Mouse (Mus musculus): ENCODE measurements around the gene Calml4. TPM values are rescaled to one million over a fixed set of nuclear protein-coding genes. Genes with fewer than 3 reads are reported as not detected.
A peak's percentile ranks its signal among the peaks of the same experiment; 100 is the strongest.
"Not testable (repeated sequence)": the region's sequence is repeated elsewhere in the genome, so short reads cannot be mapped to it uniquely, and the experiment has no call there.

The Calml4 gene
- 3.8 TPM in 1 of 2 replicates, not detected in the other for polyA plus RNA-seq (2012; ENCODE audit: insufficient read depth, insufficient read length, missing spikeins)

DNA sequence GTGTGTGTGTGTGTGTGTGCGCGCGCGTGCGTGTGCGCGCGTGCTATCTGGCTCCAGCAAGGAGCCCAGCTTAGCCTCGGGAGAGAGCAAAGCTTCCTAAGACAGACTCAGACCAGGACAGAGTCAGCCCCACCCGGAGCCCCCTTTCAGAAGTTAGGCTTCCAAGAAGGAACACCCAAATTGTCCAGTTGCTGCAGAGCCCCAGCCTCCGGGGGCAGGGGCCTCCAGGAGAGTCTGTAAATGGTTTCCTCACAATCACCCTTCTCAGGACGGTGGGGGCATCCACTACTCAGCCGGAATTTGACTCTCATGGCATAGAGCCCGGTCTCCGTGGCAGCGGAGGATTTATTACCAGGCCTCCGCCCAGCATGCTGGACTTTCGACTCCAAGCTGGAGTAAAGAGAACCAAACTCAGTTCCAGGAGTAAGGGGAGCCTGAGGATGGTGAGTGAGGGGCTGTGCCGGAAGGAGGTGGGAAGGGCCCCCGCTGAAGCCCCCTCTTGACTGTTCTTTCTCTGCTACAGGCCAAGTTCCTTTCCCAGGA lies at the start of gene Calml4:
Gene Calml4, plus strand, starts transcription at position 362 of the 543 bp plus-strand sequence.
- Histone ChIP-seq H3K4me1 (ENCODE audit: control insufficient read depth, insufficient read depth, insufficient read length, low read length) (0 out of 2 replicates have a peak, but pooled peaks cover 3% of the 10 kb centered on the region), H3K27ac (replicated peaks; ENCODE audit: low read depth, low read length) (no peak within 1 kb of the TSS), H3K4me3 (ENCODE audit: insufficient read depth, low read depth, low read length) (peak within 1 kb of the TSS; percentile 41)

DNA sequence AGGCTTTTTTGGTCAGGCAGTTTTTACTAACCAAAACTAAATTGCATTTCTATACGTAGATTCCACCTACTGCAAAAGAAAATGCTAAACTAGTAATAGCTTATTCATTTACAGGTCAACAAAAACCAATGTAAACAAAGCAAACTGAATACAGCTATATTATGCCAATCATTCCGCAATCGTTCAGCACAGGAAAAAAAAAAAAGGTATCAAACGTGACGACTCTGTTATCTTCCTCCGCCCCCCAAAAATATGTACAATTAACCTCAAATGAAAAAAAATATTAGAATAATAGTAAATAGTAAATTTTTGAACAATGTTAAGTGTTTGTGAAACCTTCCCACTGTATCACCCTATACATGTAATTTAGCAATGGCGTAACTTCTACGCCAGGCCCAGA lies 47.8 kb upstream of the Calml4 start:
- H3K4me3 ChIP-seq (ENCODE audit: insufficient read depth, low read depth, low read length) = peak overlapping the region; percentile 97
- H3K4me1 ChIP-seq (ENCODE audit: control insufficient read depth, insufficient read depth, insufficient read length, low read length) = peaks cover 9% of the 10 kb centered on the region
- no peak overlapping the region for H3K27ac ChIP-seq (replicated peaks; ENCODE audit: low read depth, low read length)

DNA sequence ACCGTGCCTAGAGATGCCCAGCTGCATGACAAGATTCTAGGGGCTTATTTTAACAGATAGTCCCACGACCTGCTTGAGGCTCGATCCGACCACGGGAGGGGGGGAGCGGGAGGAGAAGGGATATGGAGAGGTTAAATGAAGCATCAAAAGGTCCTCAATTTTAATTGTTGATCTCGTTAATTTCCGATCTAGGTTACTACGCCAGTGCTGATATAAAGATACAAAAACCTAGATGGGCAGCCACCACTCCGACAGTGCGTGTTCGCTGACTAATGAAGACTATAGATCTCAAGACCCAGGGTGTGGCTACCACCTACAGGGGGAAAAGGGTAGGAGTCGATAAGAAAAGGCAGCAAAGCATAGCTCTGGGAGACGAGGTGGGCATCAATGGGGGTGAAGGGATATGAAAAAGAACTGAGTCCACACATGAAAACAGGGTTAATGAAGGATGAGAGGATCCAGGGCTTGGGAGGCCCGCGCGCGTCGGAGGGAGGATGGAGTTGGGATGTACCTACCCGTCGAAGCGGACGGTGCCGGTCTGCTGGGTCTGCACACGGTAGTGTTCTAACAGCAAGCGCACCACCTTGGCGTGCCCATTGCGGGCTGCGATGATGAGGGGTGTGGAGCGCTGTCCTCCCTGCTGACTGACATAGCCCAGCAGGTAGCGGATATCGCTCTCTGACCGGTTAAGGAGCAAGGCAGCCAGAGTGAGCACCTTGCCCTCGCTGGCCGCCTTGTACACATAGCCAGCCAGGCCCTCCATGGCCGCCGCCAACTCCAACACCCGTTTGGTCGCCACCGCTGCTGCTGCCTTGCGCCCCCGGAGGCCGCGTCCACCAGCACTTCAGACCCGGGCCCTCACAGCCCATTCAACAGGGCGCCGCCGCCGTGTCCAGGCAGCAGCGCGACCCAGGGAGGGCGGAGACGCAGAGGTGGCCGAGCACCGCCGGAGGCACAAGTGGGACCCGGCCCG lies 47.1 kb upstream of the Calml4 start:
- peak overlapping the region; percentile 60 for H3K27ac ChIP-seq (replicated peaks; ENCODE audit: low read depth, low read length)

DNA sequence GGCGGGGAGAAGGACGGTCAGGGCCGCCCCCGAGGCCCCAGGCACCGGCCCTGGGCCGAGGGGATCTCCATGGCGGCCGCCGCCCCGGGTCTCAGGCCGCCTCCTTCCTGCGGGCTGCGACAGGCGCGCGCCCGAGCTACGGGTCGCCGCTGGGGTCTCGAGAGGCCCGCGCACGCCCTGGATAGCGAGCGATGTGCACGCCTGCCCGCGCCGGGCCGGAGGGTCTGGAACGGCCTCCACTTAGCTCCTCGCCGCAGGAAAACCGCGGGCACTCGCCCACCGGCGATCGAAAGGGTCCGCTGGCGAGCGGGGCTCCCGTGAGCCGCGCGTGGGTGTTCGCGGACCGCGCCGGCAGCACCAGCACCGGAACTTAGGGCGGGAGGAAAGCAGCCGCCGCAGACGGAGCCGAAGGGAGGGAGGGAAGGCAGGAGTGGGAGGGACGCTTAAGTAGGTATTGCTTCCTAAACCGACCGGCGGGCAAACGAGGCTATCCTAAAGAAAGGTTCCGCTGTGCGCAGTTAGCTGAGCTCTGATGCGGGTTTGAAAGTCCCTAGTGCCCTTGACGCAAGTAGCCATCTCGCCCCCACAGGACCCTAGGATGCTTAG lies 46.3 kb upstream of the Calml4 start, which contains the start of gene Fem1b:
Gene Fem1b, minus strand, starts transcription at position 419 of the 606 bp plus-strand sequence.
- Histone ChIP-seq H3K4me1 (ENCODE audit: control insufficient read depth, insufficient read depth, insufficient read length, low read length) (peaks cover 9% of the 10 kb centered on the region), H3K4me3 (ENCODE audit: insufficient read depth, low read depth, low read length) (peak within 1 kb of the TSS; percentile 97), H3K27ac (replicated peaks; ENCODE audit: low read depth, low read length) (peak within 1 kb of the TSS; percentile 90)

More for the DNA sequence above, 47.1 kb upstream of the Calml4 start:
- Histone ChIP-seq H3K4me3 (ENCODE audit: insufficient read depth, low read depth, low read length) (peak overlapping the region; percentile 97), H3K4me1 (ENCODE audit: control insufficient read depth, insufficient read depth, insufficient read length, low read length) (peaks cover 9% of the 10 kb centered on the region)

DNA sequence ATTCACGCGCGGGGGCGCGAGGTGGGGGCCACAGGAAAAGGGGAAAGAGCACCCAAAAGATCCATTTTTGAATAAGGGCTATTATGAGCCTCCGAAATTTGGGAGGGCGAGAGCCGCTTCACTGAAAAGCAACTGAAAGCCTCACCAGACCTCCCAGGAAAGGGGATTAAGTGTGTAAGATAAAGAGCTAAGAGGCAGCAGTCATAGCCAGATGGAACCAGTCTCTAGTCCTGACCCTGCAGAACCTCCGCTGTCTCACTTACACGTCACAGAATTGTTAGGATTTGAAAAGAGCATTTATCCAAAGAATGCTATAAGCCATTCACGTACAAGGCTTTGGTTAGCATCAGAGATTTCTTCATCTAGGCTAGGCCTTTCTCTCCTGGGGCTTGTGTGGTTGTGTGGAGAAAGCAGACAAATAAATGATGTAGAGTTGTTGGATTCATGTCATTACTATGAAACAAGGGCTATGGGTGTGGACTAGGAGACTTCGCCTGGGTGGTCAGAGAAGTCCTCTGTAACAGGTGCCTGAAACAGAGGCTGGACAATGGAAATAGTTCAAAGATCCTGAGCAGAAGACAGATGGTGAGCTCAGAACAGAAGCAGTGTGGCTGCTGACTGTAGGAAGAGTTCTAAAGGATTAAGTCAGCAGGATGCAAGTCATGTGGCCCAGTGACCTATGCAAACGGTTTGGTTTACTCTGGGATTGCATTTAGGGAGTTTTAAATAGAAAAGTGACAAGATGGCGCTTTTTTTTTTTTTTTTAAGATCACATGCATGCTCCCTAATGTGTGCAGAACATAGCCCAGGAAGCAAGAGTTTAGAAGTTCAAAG lies 45.4 kb upstream of the Calml4 start:
- peak overlapping the region; percentile 50 for H3K27ac ChIP-seq (replicated peaks; ENCODE audit: low read depth, low read length)
- peak overlapping the region; percentile 97 for H3K4me3 ChIP-seq (ENCODE audit: insufficient read depth, low read depth, low read length)
- H3K4me1 ChIP-seq (ENCODE audit: control insufficient read depth, insufficient read depth, insufficient read length, low read length) = peaks cover 9% of the 10 kb centered on the region

DNA sequence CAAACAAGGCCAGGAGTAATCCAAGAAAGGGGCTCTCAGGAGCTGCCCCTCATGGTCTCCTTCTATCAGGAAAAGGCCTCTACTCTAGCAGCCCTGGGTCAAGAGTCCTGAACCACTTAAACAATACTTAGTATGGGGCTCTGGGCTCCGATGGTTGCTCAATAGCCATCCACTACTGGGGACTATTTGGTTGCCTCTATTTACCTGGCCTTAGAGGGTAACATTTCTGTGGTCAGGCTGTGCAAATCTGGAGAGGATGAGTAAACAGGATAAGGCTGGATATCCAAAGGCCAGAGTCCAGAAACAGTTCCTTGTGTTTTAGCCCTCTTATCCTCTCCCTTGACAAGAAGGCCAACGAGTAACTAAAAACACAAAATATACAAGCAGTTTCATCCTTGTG lies 43.1 kb upstream of the Calml4 start:
- Histone ChIP-seq H3K4me3 (ENCODE audit: insufficient read depth, low read depth, low read length) (no peak overlapping the region), H3K4me1 (ENCODE audit: control insufficient read depth, insufficient read depth, insufficient read length, low read length) (peaks cover 7% of the 10 kb centered on the region), H3K27ac (replicated peaks; ENCODE audit: low read depth, low read length) (no peak overlapping the region)

DNA sequence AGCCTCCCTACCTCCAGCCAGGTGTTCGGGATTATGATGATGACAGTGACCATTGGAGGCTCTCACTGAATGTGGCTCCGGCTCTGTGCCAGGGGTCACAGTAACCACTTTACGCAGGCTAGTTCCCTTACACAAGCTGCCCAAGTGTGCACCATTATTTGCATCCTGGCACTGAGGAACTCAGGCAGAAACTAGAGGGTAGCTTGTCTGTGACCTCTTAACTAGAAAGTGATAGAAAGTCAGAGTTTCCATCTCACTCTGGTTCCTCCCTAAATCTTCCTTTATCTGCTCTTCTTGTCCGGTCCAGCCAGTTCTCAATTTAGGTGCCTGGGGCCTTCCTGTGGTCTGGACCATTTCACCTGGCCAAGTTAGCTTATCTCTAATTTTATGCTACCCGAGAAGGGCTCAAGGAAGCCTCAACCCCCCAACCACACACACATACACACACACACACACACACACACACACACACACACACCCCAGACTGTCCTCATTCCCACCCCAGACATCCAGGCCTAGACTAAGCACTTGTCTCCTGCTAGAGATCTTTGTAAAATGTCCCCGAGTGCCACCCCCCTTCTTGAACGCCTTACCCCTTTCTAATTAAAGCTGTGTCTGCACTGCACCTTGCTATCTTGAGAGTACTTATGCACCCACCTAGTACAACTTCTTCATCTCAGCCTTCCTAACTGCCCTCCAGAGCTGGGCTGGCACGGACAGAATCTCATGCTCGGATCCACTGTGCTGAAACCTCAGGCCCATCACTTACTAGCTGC lies 41.4 kb upstream of the Calml4 start:
- Histone ChIP-seq H3K4me3 (ENCODE audit: insufficient read depth, low read depth, low read length) (no peak overlapping the region), H3K27ac (replicated peaks; ENCODE audit: low read depth, low read length) (no peak overlapping the region)

DNA sequence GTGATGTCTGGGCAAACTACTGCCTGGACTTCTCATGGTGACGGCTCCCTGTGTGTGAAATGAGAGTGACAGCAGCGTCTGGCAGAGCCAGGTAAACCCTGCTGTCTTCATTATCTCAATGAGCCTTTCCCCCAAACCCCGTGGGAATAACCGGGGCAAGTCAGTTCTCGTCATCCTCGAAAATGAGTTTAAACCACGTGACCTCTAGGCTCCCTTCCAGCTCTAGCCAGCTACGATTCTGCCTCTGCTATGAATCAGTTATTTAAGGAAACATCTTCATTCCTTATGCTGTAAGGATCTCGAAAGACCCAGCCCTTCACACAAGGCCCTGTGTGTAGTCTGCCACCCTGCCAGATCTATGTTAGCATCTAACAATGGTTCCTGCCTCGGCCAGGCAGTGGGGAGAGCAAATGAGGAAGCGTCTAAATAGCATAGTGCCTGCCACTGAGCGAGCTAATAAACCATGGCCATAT lies 40.7 kb upstream of the Calml4 start:
- H3K4me3 ChIP-seq (ENCODE audit: insufficient read depth, low read depth, low read length) = no peak overlapping the region
- H3K27ac ChIP-seq (replicated peaks; ENCODE audit: low read depth, low read length) = no peak overlapping the region
- H3K4me1 ChIP-seq (ENCODE audit: control insufficient read depth, insufficient read depth, insufficient read length, low read length) = 0 out of 2 replicates have a peak, but pooled peaks cover 2% of the 10 kb centered on the region

More for the DNA sequence above, 41.4 kb upstream of the Calml4 start:
- H3K4me1 ChIP-seq (ENCODE audit: control insufficient read depth, insufficient read depth, insufficient read length, low read length) = 0 out of 2 replicates have a peak, but pooled peaks cover 2% of the 10 kb centered on the region

DNA sequence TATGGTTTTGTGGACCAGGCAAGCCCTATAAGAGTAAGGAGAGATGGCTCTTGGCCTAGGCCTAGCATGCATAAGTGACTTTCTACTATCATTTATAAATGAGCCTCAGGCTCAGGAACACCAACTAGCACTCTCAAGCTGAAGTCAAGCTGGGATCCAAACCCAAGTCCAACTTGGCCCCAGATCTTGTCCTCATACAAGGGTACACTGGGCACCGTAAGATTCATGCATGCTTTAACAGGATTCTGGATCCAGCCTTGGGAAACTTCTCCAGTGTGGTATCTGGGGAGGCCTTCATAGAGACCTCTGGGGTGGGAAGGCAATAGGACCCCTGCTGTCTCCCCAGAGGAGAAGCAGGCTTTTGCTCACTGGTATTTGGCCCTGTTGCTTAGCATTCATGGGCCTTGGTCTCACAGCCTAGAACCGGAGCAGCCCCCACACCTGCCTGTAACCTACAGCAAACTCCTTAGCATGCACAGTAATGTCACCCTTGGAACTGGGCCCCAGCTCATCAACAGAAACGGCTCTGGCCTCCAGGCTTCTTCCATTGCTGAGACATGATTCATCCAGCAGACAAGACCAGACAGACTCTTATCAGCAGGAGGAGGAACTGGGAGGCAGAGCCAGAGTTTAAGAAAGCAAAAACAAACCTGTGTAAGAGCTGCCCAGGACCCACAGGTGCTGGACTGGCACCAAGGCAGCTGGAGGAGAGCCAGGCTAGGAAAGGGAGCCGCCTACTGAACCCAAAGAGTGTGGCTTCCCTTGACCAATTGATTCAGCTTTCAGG lies 39.9 kb upstream of the Calml4 start:
- Histone ChIP-seq H3K4me3 (ENCODE audit: insufficient read depth, low read depth, low read length) (no peak overlapping the region), H3K27ac (replicated peaks; ENCODE audit: low read depth, low read length) (no peak overlapping the region), H3K4me1 (ENCODE audit: control insufficient read depth, insufficient read depth, insufficient read length, low read length) (no peaks in the 10 kb centered on the region)

DNA sequence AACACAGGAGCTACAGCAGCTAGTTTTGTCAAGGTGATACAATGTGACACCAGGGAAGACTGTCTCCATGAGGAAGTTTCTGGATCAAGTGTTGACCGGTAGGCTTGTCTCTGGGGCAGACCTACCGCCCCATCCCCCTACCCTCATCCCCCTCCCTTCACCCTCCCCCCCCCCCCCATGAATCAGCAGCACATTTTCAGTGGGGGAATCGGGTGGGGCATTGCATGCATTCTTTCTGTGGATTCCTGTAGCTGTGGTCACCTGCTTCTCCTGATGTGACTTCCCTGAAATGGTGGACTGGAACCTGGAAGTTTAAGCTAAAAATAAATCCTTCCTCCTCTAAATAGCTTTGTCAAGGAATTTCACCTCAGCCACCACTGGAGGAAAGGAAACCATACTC lies 38.4 kb upstream of the Calml4 start:
- Histone ChIP-seq H3K27ac (replicated peaks; ENCODE audit: low read depth, low read length) (no peak overlapping the region), H3K4me1 (ENCODE audit: control insufficient read depth, insufficient read depth, insufficient read length, low read length) (no peaks in the 10 kb centered on the region), H3K4me3 (ENCODE audit: insufficient read depth, low read depth, low read length) (no peak overlapping the region)

DNA sequence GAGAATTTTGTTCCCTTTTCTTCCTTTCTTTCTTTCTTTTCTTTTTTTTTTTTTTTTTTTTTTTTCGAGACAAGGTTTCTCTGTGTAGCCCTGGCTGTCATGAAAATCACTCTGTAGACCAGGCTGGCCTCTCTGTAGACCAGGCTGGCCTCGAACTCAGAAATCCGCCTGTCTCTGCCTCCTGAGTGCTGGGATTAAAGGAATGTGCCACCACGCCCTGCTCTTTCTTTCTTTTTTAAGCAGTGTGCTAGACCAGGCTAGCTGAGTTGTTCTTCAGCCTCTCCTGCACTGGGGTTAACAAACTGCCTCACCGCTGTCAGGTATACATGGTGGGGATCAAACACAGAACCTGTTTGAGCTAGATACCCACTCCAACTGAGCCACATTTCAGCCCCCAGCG lies 38.0 kb upstream of the Calml4 start:
- not testable (repeated sequence) for H3K4me1 ChIP-seq (ENCODE audit: control insufficient read depth, insufficient read depth, insufficient read length, low read length); H3K4me3 ChIP-seq (ENCODE audit: insufficient read depth, low read depth, low read length); H3K27ac ChIP-seq (replicated peaks; ENCODE audit: low read depth, low read length)

DNA sequence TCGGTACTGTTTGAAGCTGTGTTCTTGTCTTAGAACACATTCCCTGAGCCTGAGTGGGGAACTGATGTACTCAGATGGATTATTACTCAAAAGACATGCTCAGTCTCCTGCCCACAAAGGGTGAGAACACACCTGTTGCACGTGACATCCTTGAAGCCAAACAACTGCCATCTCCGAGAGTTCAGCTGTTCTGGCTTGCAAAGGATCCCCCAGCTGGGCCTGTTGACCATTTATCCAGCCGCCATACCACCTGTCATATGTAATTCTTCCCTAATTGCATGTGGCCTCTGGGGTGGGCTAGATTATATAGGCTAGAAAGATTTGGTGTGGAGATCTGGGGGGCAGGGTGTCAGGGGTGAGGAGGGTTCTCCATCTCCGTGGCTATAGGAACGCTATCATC lies 37.1 kb upstream of the Calml4 start:
- no peak overlapping the region for H3K4me3 ChIP-seq (ENCODE audit: insufficient read depth, low read depth, low read length)
- H3K4me1 ChIP-seq (ENCODE audit: control insufficient read depth, insufficient read depth, insufficient read length, low read length) = no peaks in the 10 kb centered on the region
- no peak overlapping the region for H3K27ac ChIP-seq (replicated peaks; ENCODE audit: low read depth, low read length)

DNA sequence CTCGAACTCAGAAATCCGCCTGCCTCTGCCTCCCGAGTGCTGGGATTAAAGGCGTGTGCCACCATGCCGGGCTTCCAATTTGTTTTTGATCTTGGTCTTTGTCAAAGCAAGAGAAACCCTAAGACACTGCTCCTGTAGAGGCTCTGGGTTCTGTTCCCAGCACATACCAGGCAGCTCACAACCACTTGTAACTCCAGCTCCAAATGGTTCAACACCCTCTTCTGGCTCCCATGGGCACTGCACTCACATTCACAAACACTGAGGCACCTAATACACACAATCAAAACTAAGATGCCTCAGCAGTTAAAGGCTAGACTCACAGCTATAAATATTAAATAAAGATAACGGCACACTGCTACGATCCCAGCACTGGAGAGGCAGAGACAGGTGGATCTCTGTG lies 36.1 kb upstream of the Calml4 start:
- no peak overlapping the region for H3K4me3 ChIP-seq (ENCODE audit: insufficient read depth, low read depth, low read length)
- no peak overlapping the region for H3K27ac ChIP-seq (replicated peaks; ENCODE audit: low read depth, low read length)
- no peaks in the 10 kb centered on the region for H3K4me1 ChIP-seq (ENCODE audit: control insufficient read depth, insufficient read depth, insufficient read length, low read length)
